Mouse (Mus musculus): ENCODE measurements around the gene Tdrd7.

DNA sequence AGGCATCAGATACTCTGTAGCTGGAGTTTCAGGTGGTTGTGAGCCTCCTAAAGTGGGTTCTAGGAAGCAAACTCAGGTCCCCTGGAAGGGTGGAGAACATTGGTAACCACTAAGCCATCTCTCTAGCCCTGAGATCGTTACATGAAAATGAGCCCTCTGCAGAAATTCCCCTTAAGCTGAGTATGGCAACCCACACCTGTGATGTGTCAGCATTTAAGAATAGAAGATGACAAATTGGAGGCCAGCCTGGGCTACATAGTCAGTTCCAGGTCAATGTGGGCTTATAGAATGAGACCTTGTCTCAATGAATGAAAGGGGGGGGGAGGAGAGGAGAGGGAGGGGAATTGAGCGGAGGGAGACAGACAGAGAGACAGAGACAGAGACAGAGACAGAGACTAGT lies 46.6 kb downstream of the Tdrd7 start:
- TF ChIP-seq CTCF (IDR thresholded peaks at IDR 0.05; ENCODE audit: insufficient read depth, low read depth, low read length) (no peak), POLR2A (IDR thresholded peaks at IDR 0.05; ENCODE audit: insufficient read depth, low read depth, low read length) (no peak)

Data from olfactory bulb, adult 2 months (tissue).